Mouse (Mus musculus) fibroblast of lung, adult 2 months (primary cell): ENCODE results near the gene Rpap3.

Source experiments
- DNase-seq: peaks from one replicate; pipeline ENCODE4 v3.0.0-alpha.2; 2011; ENCODE audit warnings: low read depth

Gene Rpap3

GRCm38 (mm10) chr15:97646426-97646825 lies 59.2 kb downstream of the Rpap3 start:
- no peak for DNase-seq

GRCm38 (mm10) chr15:97643986-97644385 lies 61.6 kb downstream of the Rpap3 start:
- DNase-seq: no peak
